Mouse (Mus musculus): ENCODE results near the gene Esd.

GRCm38 (mm10) chr14:74787717-74788116 lies 55.6 kb downstream of the Esd start:
- no peak for TF ChIP-seq EP300 (IDR thresholded peaks at IDR 0.05)
- no peak for TF ChIP-seq CTCF (IDR thresholded peaks at IDR 0.05)
